ENCODE assay signal across 14 mouse cellular contexts in the genomic region with DNA sequence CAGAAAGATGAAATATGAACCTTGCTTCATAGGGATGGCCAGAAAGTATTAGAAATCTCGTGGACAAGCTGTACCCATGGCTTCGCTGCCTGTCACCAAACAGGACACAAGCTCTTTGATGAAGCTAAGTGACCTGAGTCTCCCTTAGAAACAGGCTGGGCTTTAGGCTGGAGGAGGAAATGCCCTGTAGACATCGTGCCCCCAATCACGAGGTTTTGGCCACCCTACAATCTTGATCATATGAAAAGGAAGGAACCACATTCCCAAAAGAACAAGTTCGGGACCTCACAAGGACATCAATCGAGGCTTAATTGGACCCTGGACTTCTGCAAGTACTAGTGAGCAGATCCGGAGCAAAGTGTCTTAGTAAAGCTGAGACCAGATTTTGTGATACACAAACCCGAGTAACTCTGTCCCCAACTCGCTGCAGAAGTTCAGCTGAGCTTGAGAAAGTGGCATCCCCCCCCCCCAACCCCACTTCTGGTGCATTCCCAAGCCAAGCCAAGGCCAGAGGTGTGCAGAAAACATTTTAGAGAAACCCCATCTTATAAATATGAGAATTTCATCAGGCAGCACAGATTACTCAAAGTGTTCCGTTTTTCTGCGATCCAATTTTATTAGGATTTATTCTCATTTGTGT. TPM values are rescaled to one million over a fixed set of nuclear protein-coding genes. Genes with fewer than 3 reads are reported as not detected.
DNase-seq lines count a peak whose midpoint lies in the region; ATAC-seq and TF ChIP-seq lines count a peak whose summit lies in the region.
"Had no signal": no experiment of that assay in that cellular context is flagged by ENCODE, and none has a peak within 500 bp of the region (broad histone marks: within the 10 kb centered on the region; RNA-seq: fewer than 3 reads in every experiment).

No protein-coding gene starts in this region.

- H3K79me2 ChIP-seq in heart, adult 2 months (replicated peaks; ENCODE audit: control insufficient read depth, insufficient read depth, low read length), result no peaks in the 10 kb centered on the region

- peak; percentile 74 for DNase-seq in heart, adult 11 months
- DNase-seq in heart, adult 2 months, result no peak
- no peak for DNase-seq in hindbrain, embryonic 14.5 days (ENCODE audit: low spot score)
- peak; percentile 46 for DNase-seq in midbrain, embryonic 14.5 days
- no peak for DNase-seq in frontal cortex, postnatal 25 days (ENCODE audit: low spot score in 2 of 2)
- DNase-seq: adrenal gland, postnatal 25 days; gastrocnemius, postnatal 10 days; heart, postnatal 4 days had no signal

- peaks cover 24% of the 10 kb centered on the region for H3K27me3 ChIP-seq in heart, adult 2 months (ENCODE audit: control insufficient read depth, insufficient read depth, low read length)
- peaks cover 67% of the 10 kb centered on the region for H3K27me3 ChIP-seq in embryonic facial prominence, embryonic 12.5 days
- H3K27me3 ChIP-seq in hindbrain, embryonic 14.5 days (ENCODE audit: control insufficient read depth, insufficient read depth, low read length), result no peaks in the 10 kb centered on the region
- H3K27me3 ChIP-seq in midbrain, embryonic 14.5 days (ENCODE audit: control insufficient read depth, insufficient read depth, low read length), result no peaks in the 10 kb centered on the region

- no peaks in the 10 kb centered on the region for H3K4me1 ChIP-seq in heart, adult 2 months (ENCODE audit: control insufficient read depth, insufficient read depth, low read length)
- H3K4me1 ChIP-seq in embryonic facial prominence, embryonic 12.5 days, result peaks cover 18% of the 10 kb centered on the region
- peaks cover 49% of the 10 kb centered on the region for H3K4me1 ChIP-seq in hindbrain, embryonic 14.5 days (replicated peaks; ENCODE audit: control insufficient read depth, insufficient read depth, low read length)
- peaks cover 52% of the 10 kb centered on the region for H3K4me1 ChIP-seq in midbrain, embryonic 14.5 days (ENCODE audit: control insufficient read depth, insufficient read depth, low read length)

- no peak overlapping the region for H3K4me3 ChIP-seq in heart, adult 2 months
- H3K4me3 ChIP-seq in embryonic facial prominence, embryonic 12.5 days, result peak overlapping the region; percentile 43
- peak overlapping the region; percentile 89 for H3K4me3 ChIP-seq in hindbrain, embryonic 14.5 days (replicated peaks; ENCODE audit: low read length)
- H3K4me3 ChIP-seq in midbrain, embryonic 14.5 days (replicated peaks; ENCODE audit: low read depth, low read length), result peak overlapping the region; percentile 92

- H3K9me3 ChIP-seq in embryonic facial prominence, embryonic 12.5 days, result no peaks in the 10 kb centered on the region
- no peaks in the 10 kb centered on the region for H3K9me3 ChIP-seq in hindbrain, embryonic 14.5 days (ENCODE audit: control insufficient read depth, low read length)
- H3K9me3 ChIP-seq in midbrain, embryonic 14.5 days (ENCODE audit: control insufficient read depth, low read length), result no peaks in the 10 kb centered on the region

- no peak for ATAC-seq in embryonic facial prominence, embryonic 12.5 days (ENCODE audit: insufficient number of reproducible peaks, insufficient read depth, low FRiP score, low TSS enrichment)
- ATAC-seq in hindbrain, embryonic 14.5 days (ENCODE audit: low FRiP score), result no peak
- ATAC-seq in midbrain, embryonic 14.5 days (ENCODE audit: low FRiP score, low TSS enrichment), result no peak
- no peak for ATAC-seq in cerebellum, adult (ENCODE audit: insufficient number of reproducible peaks, low FRiP score, low TSS enrichment)
- ATAC-seq in CD4-positive, CD25-positive, alpha-beta regulatory T cell, adult 4 months, result no peak

- TF ChIP-seq CTCF in heart, adult 2 months (IDR thresholded peaks at IDR 0.05), result no peak

- intact Hi-C loops in heart, adult 2 months (cut with DNase I), result no loop called here

- no peak for TF ChIP-seq EP300 in heart, adult 2 months (IDR thresholded peaks at IDR 0.05; ENCODE audit: insufficient read depth, low read depth, low read length)

- H3K27ac ChIP-seq in heart, adult 2 months, result no peak overlapping the region
- H3K27ac ChIP-seq in embryonic facial prominence, embryonic 12.5 days, result no peak overlapping the region; the same call in 1 of the 2 replicates
- H3K27ac ChIP-seq in hindbrain, embryonic 14.5 days, result peak overlapping the region; percentile 98
- H3K27ac ChIP-seq in midbrain, embryonic 14.5 days (replicated peaks; ENCODE audit: low read depth, low read length), result peak overlapping the region; percentile 99

- TF ChIP-seq POLR2A in heart, adult 2 months (IDR thresholded peaks at IDR 0.05; ENCODE audit: insufficient read depth, low read depth, low read length), result no peak

- H3K9ac ChIP-seq in heart, adult 2 months (ENCODE audit: low read depth, low read length), result no peak overlapping the region
- peak overlapping the region; percentile 67; the same call in 1 of the 2 replicates for H3K9ac ChIP-seq in embryonic facial prominence, embryonic 12.5 days
- H3K9ac ChIP-seq in hindbrain, embryonic 14.5 days, result peak overlapping the region; percentile 88
- H3K9ac ChIP-seq in midbrain, embryonic 14.5 days (replicated peaks; ENCODE audit: low read length), result peak overlapping the region; percentile 94

- WGBS in heart, adult 2 months, result 4% methylated on average over 11 of the region's 11 CpGs
- 2% methylated on average over 11 of the region's 11 CpGs for WGBS in embryonic facial prominence, embryonic 12.5 days
- WGBS in hindbrain, embryonic 14.5 days, result 1% methylated on average over 11 of the region's 11 CpGs
- 2% methylated on average over 11 of the region's 11 CpGs for WGBS in midbrain, embryonic 14.5 days

- no peaks in the 10 kb centered on the region for H3K36me3 ChIP-seq in heart, adult 2 months (ENCODE audit: control insufficient read depth, insufficient read depth, low read length)
- no peaks in the 10 kb centered on the region for H3K36me3 ChIP-seq in embryonic facial prominence, embryonic 12.5 days
- H3K36me3 ChIP-seq in hindbrain, embryonic 14.5 days (replicated peaks; ENCODE audit: control insufficient read depth, insufficient read depth), result no peaks in the 10 kb centered on the region
- H3K36me3 ChIP-seq in midbrain, embryonic 14.5 days (ENCODE audit: control insufficient read depth, insufficient read depth, low read length), result no peaks in the 10 kb centered on the region

- peak overlapping the region; percentile 92 for H3K4me2 ChIP-seq in embryonic facial prominence, embryonic 12.5 days (replicated peaks)
- peak overlapping the region; percentile 99 for H3K4me2 ChIP-seq in hindbrain, embryonic 14.5 days (replicated peaks)
- H3K4me2 ChIP-seq in midbrain, embryonic 14.5 days (ENCODE audit: low read length), result peak overlapping the region; percentile 98

RNA-seq across cellular contexts. Expression of a gene that starts 10.1 kb away (rescaled TPM):
- total RNA-seq in heart, adult 2 months (2021), result not detected
- not detected in 2 replicates for polyA plus RNA-seq in heart, adult 2 months (2012; rRNA removed)
- polyA plus RNA-seq in embryonic facial prominence, embryonic 12.5 days (2016; fragmentation: Nextera tagmentation; extraction: Ambion mirVana), result 10.3 and 12.1 TPM in 2 replicates
- 10.6 and 11.5 TPM in 2 replicates for polyA plus RNA-seq in hindbrain, embryonic 14.5 days (2014; fragmentation: Nextera tagmentation; extraction: Ambion mirVana)
- polyA plus RNA-seq in midbrain, embryonic 14.5 days (2014; fragmentation: Nextera tagmentation; extraction: Ambion mirVana), result 20.0 and 24.5 TPM in 2 replicates
- under 1 TPM in 1 of 2 experiments, not detected in 1; 0.08 TPM for polyA plus RNA-seq in CD4-positive, CD25-positive, alpha-beta regulatory T cell, adult 4 months (2017; shearing (Covaris generic))
- total RNA-seq: common myeloid progenitor, adult 5-6 weeks; megakaryocyte, adult 5-6 weeks had no signal
- polyA plus RNA-seq: stomach, embryonic 16.5 days had no signal

Comparison
In these comparisons a context has a peak if more than half of its experiments do, and no peak if none do; other contexts are left out.
1. DNase-seq: peak in heart, adult 11 months (single experiment) and midbrain, embryonic 14.5 days (single experiment); none in heart, adult 2 months (0 of 2), hindbrain, embryonic 14.5 days (single experiment) and frontal cortex, postnatal 25 days (0 of 2).
2. H3K27ac ChIP-seq: peak in hindbrain, embryonic 14.5 days (single experiment) and midbrain, embryonic 14.5 days (single experiment); none in heart, adult 2 months (single experiment) and embryonic facial prominence, embryonic 12.5 days (single experiment).
3. RNA of a gene that starts 10.1 kb away (polyA plus RNA-seq): 20.0 to 24.5 TPM in midbrain, embryonic 14.5 days, 10.3 to 12.1 TPM in embryonic facial prominence, embryonic 12.5 days and 10.6 to 11.5 TPM in hindbrain, embryonic 14.5 days; 0.08 TPM in CD4-positive, CD25-positive, alpha-beta regulatory T cell, adult 4 months and not detected in heart, adult 2 months; every median in the first group is over 10 times any median in the second.
4. Peak in every context shown above with its lines, with median percentiles within 50 percentile points of each other: H3K4me2 ChIP-seq.